Mouse (Mus musculus) embryonic facial prominence, embryonic 15.5 days (tissue): ENCODE measurements around the gene Ccdc152. TPM values are rescaled to one million over a fixed set of nuclear protein-coding genes. Genes with fewer than 3 reads are reported as not detected.

Experiments used
- ATAC-seq: fragments of 200-750 bp; cut with Nextera tagmentation; 2 replicates; pipeline ENCODE4 v1.8.0; 2017; ENCODE audit warnings: low read depth, moderate TSS enrichment; ENCODE audit not compliant: insufficient number of reproducible peaks, low FRiP score, low TSS enrichment
- H3K27ac ChIP-seq: fragments of 300-500 bp; sonication (generic); replicated peaks from 2 replicates; pipeline ENCODE4 v1.5.1; 2015; ENCODE audit warnings: mild to moderate bottlenecking, inconsistent platforms
- H3K27me3 ChIP-seq: fragments of 300-500 bp; sonication (generic); 2 replicates; pipeline ENCODE4 v1.6.1; 2015; ENCODE audit warnings: inconsistent platforms
- H3K36me3 ChIP-seq: fragments of 300-500 bp; sonication (generic); 2 replicates; pipeline ENCODE4 v1.6.1; 2015; ENCODE audit warnings: mild to moderate bottlenecking, inconsistent platforms
- H3K4me1 ChIP-seq: fragments of 300-500 bp; sonication (generic); 2 replicates; pipeline ENCODE4 v1.6.1; 2015; ENCODE audit warnings: inconsistent platforms
- H3K4me2 ChIP-seq: fragments of 300-500 bp; sonication (generic); replicated peaks from 2 replicates; pipeline ENCODE4 v1.6.1; 2015; ENCODE audit warnings: mild to moderate bottlenecking, inconsistent platforms
- H3K4me3 ChIP-seq: fragments of 300-500 bp; sonication (generic); replicated peaks from 2 replicates; pipeline ENCODE4 v1.5.1; 2015; ENCODE audit warnings: mild to moderate bottlenecking, inconsistent platforms
- H3K9ac ChIP-seq: fragments of 300-500 bp; sonication (generic); 2 replicates; pipeline ENCODE4 v1.6.1; 2015; ENCODE audit warnings: inconsistent platforms
- H3K9me3 ChIP-seq: fragments of 300-500 bp; sonication (generic); replicated peaks from 2 replicates; pipeline ENCODE4 v1.6.1; 2016; ENCODE audit warnings: inconsistent platforms
- WGBS: fragments of 180-500 bp; shearing (Covaris S2); methylation state at CpG from one replicate; pipeline ENCODE4 v1.1.7; 2015; 5-methylcytosine and 5-hydroxymethylcytosine counted together
- polyA plus RNA-seq: library from polyadenylated mRNA; unstranded; fragments of >200 nt; fragmentation: Nextera tagmentation; extraction: Ambion mirVana; gene quantifications from 2 replicates; pipeline ENCODE4 v1.2.1, GENCODE M21; 2015

Gene Ccdc152
- 0.46 TPM in 1 of 2 replicates, not detected in the other for polyA plus RNA-seq

- H3K9ac ChIP-seq, result no peak within 1 kb of the TSS
- H3K4me2 ChIP-seq, result no peak within 1 kb of the TSS
- no peak within 1 kb of the TSS for H3K27ac ChIP-seq
- no peak within 1 kb of the TSS for H3K4me3 ChIP-seq
- ATAC-seq, result no peak
- no peaks in the 10 kb centered on the region for H3K4me1 ChIP-seq
- no peaks in the 10 kb centered on the region for H3K27me3 ChIP-seq
- H3K36me3 ChIP-seq, result no peaks in the 10 kb centered on the region
- H3K9me3 ChIP-seq, result no peaks in the 10 kb centered on the region
- 92% methylated on average over 12 of the region's 12 CpGs for WGBS
These were observed at the start of gene Ccdc152 for GRCm38 (mm10) chr15:3303426-3303825. Gene Ccdc152 (minus strand): TSS chr15:3303526.

- H3K4me3 ChIP-seq, result no peak overlapping the region
- no peaks in the 10 kb centered on the region for H3K27me3 ChIP-seq
- no peak overlapping the region for H3K27ac ChIP-seq
- no peak for ATAC-seq
- H3K9ac ChIP-seq, result no peak overlapping the region
- H3K4me1 ChIP-seq, result no peaks in the 10 kb centered on the region
- WGBS, result 77% methylated on average over 6 of the region's 6 CpGs
- no peaks in the 10 kb centered on the region for H3K9me3 ChIP-seq
- H3K36me3 ChIP-seq, result no peaks in the 10 kb centered on the region
- no peak overlapping the region for H3K4me2 ChIP-seq
These were observed 46.2 kb upstream of the Ccdc152 start for GRCm38 (mm10) chr15:3349306-3350064.

GRCm38 (mm10) chr15:3346682-3347081 is 43.4 kb upstream of the Ccdc152 start:
- H3K9me3 ChIP-seq, result no peaks in the 10 kb centered on the region
- 75% methylated on average over 3 of the region's 3 CpGs for WGBS
- no peaks in the 10 kb centered on the region for H3K27me3 ChIP-seq
- no peak for ATAC-seq
- no peak overlapping the region for H3K4me2 ChIP-seq
- no peaks in the 10 kb centered on the region for H3K4me1 ChIP-seq
- H3K9ac ChIP-seq, result no peak overlapping the region
- H3K36me3 ChIP-seq, result no peaks in the 10 kb centered on the region
- no peak overlapping the region for H3K27ac ChIP-seq
- H3K4me3 ChIP-seq, result no peak overlapping the region

- H3K27ac ChIP-seq, result peak overlapping the region; percentile 51; the same call in 1 of the 2 replicates
- H3K9me3 ChIP-seq, result no peaks in the 10 kb centered on the region
- H3K4me2 ChIP-seq, result no peak overlapping the region
- H3K4me1 ChIP-seq, result no peaks in the 10 kb centered on the region
- 56% methylated on average over 4 of the region's 4 CpGs for WGBS
- H3K27me3 ChIP-seq, result no peaks in the 10 kb centered on the region
- ATAC-seq, result no peak
- H3K36me3 ChIP-seq, result peaks cover 13% of the 10 kb centered on the region; the same call in 1 of the 2 replicates
- H3K4me3 ChIP-seq, result no peak overlapping the region
- no peak overlapping the region for H3K9ac ChIP-seq
These were observed 41.2 kb upstream of the Ccdc152 start for GRCm38 (mm10) chr15:3344555-3344954.

- Histone ChIP-seq H3K9me3 (no peaks in the 10 kb centered on the region), H3K4me1 (no peaks in the 10 kb centered on the region), H3K27me3 (no peaks in the 10 kb centered on the region), H3K27ac (no peak overlapping the region), H3K4me3 (no peak overlapping the region), H3K4me2 (no peak overlapping the region), H3K36me3 (peaks cover 28% of the 10 kb centered on the region), H3K9ac (no peak overlapping the region)
- WGBS, result 72% methylated on average over 4 of the region's 4 CpGs
- ATAC-seq, result no peak
These were observed 38.7 kb upstream of the Ccdc152 start for GRCm38 (mm10) chr15:3341806-3342582.

- WGBS, result 78% methylated on average over 3 of the region's 3 CpGs
- H3K9me3 ChIP-seq, result no peaks in the 10 kb centered on the region
- no peak for ATAC-seq
- no peak overlapping the region for H3K4me3 ChIP-seq
- H3K4me1 ChIP-seq, result no peaks in the 10 kb centered on the region
- no peak overlapping the region for H3K27ac ChIP-seq
- no peak overlapping the region for H3K4me2 ChIP-seq
- H3K36me3 ChIP-seq, result peaks cover 35% of the 10 kb centered on the region
- H3K27me3 ChIP-seq, result no peaks in the 10 kb centered on the region
- no peak overlapping the region for H3K9ac ChIP-seq
These were observed 36.5 kb upstream of the Ccdc152 start for GRCm38 (mm10) chr15:3339847-3340246.

GRCm38 (mm10) chr15:3332517-3332916 is 29.2 kb upstream of the Ccdc152 start:
- no peak for ATAC-seq

GRCm38 (mm10) chr15:3331813-3332212 is 28.5 kb upstream of the Ccdc152 start:
- H3K4me2 ChIP-seq, result no peak overlapping the region
- H3K4me1 ChIP-seq, result no peaks in the 10 kb centered on the region
- no peak overlapping the region for H3K4me3 ChIP-seq
- H3K27ac ChIP-seq, result no peak overlapping the region
- WGBS, result 64% methylated on average over 2 of the region's 2 CpGs
- H3K36me3 ChIP-seq, result peaks cover 15% of the 10 kb centered on the region; the same call in 1 of the 2 replicates
- no peak for ATAC-seq
- no peaks in the 10 kb centered on the region for H3K9me3 ChIP-seq
- no peak overlapping the region for H3K9ac ChIP-seq
- no peaks in the 10 kb centered on the region for H3K27me3 ChIP-seq

More at GRCm38 (mm10) chr15:3332517-3332916, 29.2 kb upstream of the Ccdc152 start:
- Histone ChIP-seq H3K27me3 (no peaks in the 10 kb centered on the region), H3K9me3 (no peaks in the 10 kb centered on the region), H3K4me2 (no peak overlapping the region), H3K4me1 (no peaks in the 10 kb centered on the region), H3K4me3 (no peak overlapping the region), H3K36me3 (peaks cover 21% of the 10 kb centered on the region; the same call in 1 of the 2 replicates), H3K9ac (no peak overlapping the region), H3K27ac (no peak overlapping the region)
- WGBS, result 79% methylated on average over 4 of the region's 4 CpGs

- no peak overlapping the region for H3K4me3 ChIP-seq
- H3K9ac ChIP-seq, result no peak overlapping the region
- no peak overlapping the region for H3K4me2 ChIP-seq
- no peaks in the 10 kb centered on the region for H3K4me1 ChIP-seq
- H3K9me3 ChIP-seq, result no peaks in the 10 kb centered on the region
- no peaks in the 10 kb centered on the region for H3K27me3 ChIP-seq
- no peak for ATAC-seq
- H3K36me3 ChIP-seq, result peaks cover 9% of the 10 kb centered on the region; the same call in 1 of the 2 replicates
- H3K27ac ChIP-seq, result no peak overlapping the region
- WGBS, result 79% methylated on average over 1 of the region's 1 CpGs
These were observed 27.0 kb upstream of the Ccdc152 start for GRCm38 (mm10) chr15:3330291-3330690.

GRCm38 (mm10) chr15:3323041-3323440 is 19.7 kb upstream of the Ccdc152 start:
- H3K9me3 ChIP-seq, result no peaks in the 10 kb centered on the region
- no peak for ATAC-seq
- H3K4me1 ChIP-seq, result no peaks in the 10 kb centered on the region
- H3K27me3 ChIP-seq, result no peaks in the 10 kb centered on the region
- no peak overlapping the region for H3K4me2 ChIP-seq
- H3K9ac ChIP-seq, result no peak overlapping the region
- no peak overlapping the region for H3K27ac ChIP-seq
- H3K4me3 ChIP-seq, result no peak overlapping the region
- H3K36me3 ChIP-seq, result peaks cover 8% of the 10 kb centered on the region; the same call in 1 of the 2 replicates

GRCm38 (mm10) chr15:3319929-3320328 is 16.6 kb upstream of the Ccdc152 start:
- no peak for ATAC-seq

More at GRCm38 (mm10) chr15:3319929-3320328, 16.6 kb upstream of the Ccdc152 start:
- no peaks in the 10 kb centered on the region for H3K4me1 ChIP-seq
- peaks cover 8% of the 10 kb centered on the region; the same call in 1 of the 2 replicates for H3K36me3 ChIP-seq
- no peak overlapping the region for H3K27ac ChIP-seq
- no peaks in the 10 kb centered on the region for H3K27me3 ChIP-seq
- H3K9ac ChIP-seq, result no peak overlapping the region
- no peak overlapping the region for H3K4me2 ChIP-seq
- no peaks in the 10 kb centered on the region for H3K9me3 ChIP-seq
- no peak overlapping the region for H3K4me3 ChIP-seq
- WGBS, result 77% methylated on average over 9 of the region's 9 CpGs
